22 mouse cellular contexts compared by ENCODE assay signal in genomic region chr5:58740759-58741158, GRCm38 (mm10).
DNase-seq lines count a peak whose midpoint lies in the region; ATAC-seq and TF ChIP-seq lines count a peak whose summit lies in the region.
"Had no signal": no experiment of that assay in that cellular context is flagged by ENCODE, and none has a peak within 500 bp of the region (broad histone marks: within the 10 kb centered on the region; RNA-seq: fewer than 3 reads in every experiment).

No protein-coding gene starts in this region.

- no peaks in the 10 kb centered on the region for H3K27me3 ChIP-seq in forebrain, embryonic 11.5 days (ENCODE audit: control insufficient read depth, insufficient read depth, low read length)
- H3K27me3 ChIP-seq in forebrain, postnatal 0 days (ENCODE audit: insufficient read depth, low read length), result no peaks in the 10 kb centered on the region
- no peaks in the 10 kb centered on the region for H3K27me3 ChIP-seq in midbrain, postnatal 0 days (ENCODE audit: insufficient read depth, low read length)
- H3K27me3 ChIP-seq in midbrain, embryonic 16.5 days (ENCODE audit: control insufficient read depth, insufficient read depth, low read depth, low read length), result no peaks in the 10 kb centered on the region
- H3K27me3 ChIP-seq: embryonic facial prominence, embryonic 13.5 days; hindbrain, embryonic 13.5 days; intestine, embryonic 15.5 days had no signal

- 0 out of 2 replicates have a peak, but pooled peaks have one; percentile 42 for ATAC-seq in forebrain, embryonic 11.5 days (replicated peaks; ENCODE audit: low FRiP score)
- no peak for ATAC-seq in forebrain, postnatal 0 days
- ATAC-seq in midbrain, postnatal 0 days (ENCODE audit: low FRiP score), result no peak
- ATAC-seq in midbrain, embryonic 16.5 days, result no peak
- ATAC-seq: CD4-positive, CD25-positive, alpha-beta regulatory T cell, adult 4 months; intestine, embryonic 15.5 days had no signal

- H3K27ac ChIP-seq in forebrain, embryonic 11.5 days (ENCODE audit: low read depth, low read length), result no peak overlapping the region
- no peak overlapping the region for H3K27ac ChIP-seq in forebrain, postnatal 0 days (ENCODE audit: low read depth, low read length)
- no peak overlapping the region for H3K27ac ChIP-seq in midbrain, postnatal 0 days (ENCODE audit: low read depth, low read length)
- H3K27ac ChIP-seq in midbrain, embryonic 16.5 days (ENCODE audit: low read length), result no peak overlapping the region
- H3K27ac ChIP-seq: embryonic facial prominence, embryonic 13.5 days; heart, embryonic 10.5 days; hindbrain, embryonic 13.5 days; intestine, embryonic 15.5 days had no signal

- 72% methylated on average over 1 of the region's 1 CpGs for WGBS in forebrain, embryonic 11.5 days
- 44% methylated on average over 1 of the region's 1 CpGs for WGBS in forebrain, postnatal 0 days
- WGBS in midbrain, postnatal 0 days, result 80% methylated on average over 1 of the region's 1 CpGs
- WGBS in midbrain, embryonic 16.5 days, result 80% methylated on average over 1 of the region's 1 CpGs

- H3K4me3 ChIP-seq in forebrain, embryonic 11.5 days (ENCODE audit: low read depth, low read length), result no peak overlapping the region
- no peak overlapping the region for H3K4me3 ChIP-seq in forebrain, postnatal 0 days (ENCODE audit: low read depth, low read length)
- H3K4me3 ChIP-seq in midbrain, postnatal 0 days (ENCODE audit: low read depth, low read length), result no peak overlapping the region
- H3K4me3 ChIP-seq in midbrain, embryonic 16.5 days (ENCODE audit: low read depth, low read length), result no peak overlapping the region
- H3K4me3 ChIP-seq: embryonic facial prominence, embryonic 13.5 days; heart, embryonic 10.5 days; hindbrain, embryonic 13.5 days; intestine, embryonic 15.5 days had no signal

- TF ChIP-seq CTCF in forebrain, postnatal 0 days (IDR thresholded peaks at IDR 0.05; ENCODE audit: low read depth), result no peak
- TF ChIP-seq CTCF in midbrain, postnatal 0 days (IDR thresholded peaks at IDR 0.05), result no peak

- no peak for DNase-seq in forebrain, embryonic 11.5 days (ENCODE audit: low spot score)
- DNase-seq in forebrain, postnatal 0 days, result no peak
- peak; percentile 33 for DNase-seq in midbrain, postnatal 0 days (ENCODE audit: low spot score)
- DNase-seq in retina, embryonic 14.5 days (ENCODE audit: low spot score), result peak; percentile 57
- DNase-seq in urinary bladder, postnatal 4 days (ENCODE audit: low spot score in 2 of 2), result no peak
- DNase-seq in layer of hippocampus, adult 9-10 months (ENCODE audit: low spot score), result no peak
- DNase-seq: adrenal gland, postnatal 10 days; B cell, adult 2 months; cerebellum, adult 11-12 months; cerebellum, adult 9-10 months; cerebellum, postnatal 36 days; gastrocnemius, postnatal 10 days; heart, adult 18-20 months; heart, postnatal 10 days; heart, postnatal 4 days had no signal

- no peaks in the 10 kb centered on the region for H3K9me3 ChIP-seq in forebrain, embryonic 11.5 days (ENCODE audit: control insufficient read depth, low read length)
- no peaks in the 10 kb centered on the region for H3K9me3 ChIP-seq in forebrain, postnatal 0 days (ENCODE audit: low read length)
- H3K9me3 ChIP-seq in midbrain, postnatal 0 days (ENCODE audit: low read length), result no peaks in the 10 kb centered on the region
- no peaks in the 10 kb centered on the region for H3K9me3 ChIP-seq in midbrain, embryonic 16.5 days (replicated peaks; ENCODE audit: control insufficient read depth, low read length, poor library complexity, severe bottlenecking)
- H3K9me3 ChIP-seq: embryonic facial prominence, embryonic 13.5 days; G1E; heart, embryonic 10.5 days; hindbrain, embryonic 13.5 days; intestine, embryonic 15.5 days had no signal

- no peak overlapping the region for H3K4me2 ChIP-seq in forebrain, embryonic 11.5 days (ENCODE audit: low read depth, low read length, severe bottlenecking)
- H3K4me2 ChIP-seq in forebrain, postnatal 0 days (ENCODE audit: low read depth), result no peak overlapping the region
- H3K4me2 ChIP-seq in midbrain, postnatal 0 days (ENCODE audit: low read depth, low read length, poor library complexity, severe bottlenecking), result no peak overlapping the region
- H3K4me2 ChIP-seq in midbrain, embryonic 16.5 days (ENCODE audit: low read length), result no peak overlapping the region
- H3K4me2 ChIP-seq: embryonic facial prominence, embryonic 13.5 days; hindbrain, embryonic 13.5 days; intestine, embryonic 15.5 days had no signal

- no peaks in the 10 kb centered on the region for H3K36me3 ChIP-seq in forebrain, embryonic 11.5 days (ENCODE audit: control insufficient read depth, insufficient read depth, low read length)
- H3K36me3 ChIP-seq in forebrain, postnatal 0 days (ENCODE audit: insufficient read depth), result no peaks in the 10 kb centered on the region
- no peaks in the 10 kb centered on the region for H3K36me3 ChIP-seq in midbrain, postnatal 0 days (ENCODE audit: insufficient read depth, low read length)
- H3K36me3 ChIP-seq in midbrain, embryonic 16.5 days (ENCODE audit: control insufficient read depth, insufficient read depth, low read length), result no peaks in the 10 kb centered on the region
- H3K36me3 ChIP-seq: embryonic facial prominence, embryonic 13.5 days; G1E; heart, embryonic 10.5 days; hindbrain, embryonic 13.5 days; intestine, embryonic 15.5 days had no signal

- H3K9ac ChIP-seq in forebrain, embryonic 11.5 days (ENCODE audit: low read length), result no peak overlapping the region
- H3K9ac ChIP-seq in forebrain, postnatal 0 days, result no peak overlapping the region
- no peak overlapping the region for H3K9ac ChIP-seq in midbrain, postnatal 0 days (replicated peaks; ENCODE audit: low read length, poor library complexity, severe bottlenecking)
- no peak overlapping the region for H3K9ac ChIP-seq in midbrain, embryonic 16.5 days (ENCODE audit: low read depth, low read length)
- H3K9ac ChIP-seq: embryonic facial prominence, embryonic 13.5 days; hindbrain, embryonic 13.5 days; intestine, embryonic 15.5 days had no signal

- H3K4me1 ChIP-seq in forebrain, embryonic 11.5 days (replicated peaks; ENCODE audit: control insufficient read depth, insufficient read depth, low read length), result no peaks in the 10 kb centered on the region
- H3K4me1 ChIP-seq in forebrain, postnatal 0 days (ENCODE audit: insufficient read depth), result no peaks in the 10 kb centered on the region
- no peaks in the 10 kb centered on the region for H3K4me1 ChIP-seq in midbrain, postnatal 0 days (ENCODE audit: insufficient read depth, low read length)
- H3K4me1 ChIP-seq in midbrain, embryonic 16.5 days (ENCODE audit: control insufficient read depth, insufficient read depth, low read length), result no peaks in the 10 kb centered on the region
- H3K4me1 ChIP-seq: embryonic facial prominence, embryonic 13.5 days; heart, embryonic 10.5 days; hindbrain, embryonic 13.5 days; intestine, embryonic 15.5 days had no signal

Comparison
In these comparisons a context has a peak if more than half of its experiments do, and no peak if none do; other contexts are left out.
1. DNase-seq: peak in midbrain, postnatal 0 days (single experiment) and retina, embryonic 14.5 days (single experiment); none in forebrain, embryonic 11.5 days (single experiment), forebrain, postnatal 0 days (single experiment), urinary bladder, postnatal 4 days (0 of 2) and layer of hippocampus, adult 9-10 months (single experiment).